Comparison of ENCODE assay signal across 24 mouse cellular contexts in the genomic region with DNA sequence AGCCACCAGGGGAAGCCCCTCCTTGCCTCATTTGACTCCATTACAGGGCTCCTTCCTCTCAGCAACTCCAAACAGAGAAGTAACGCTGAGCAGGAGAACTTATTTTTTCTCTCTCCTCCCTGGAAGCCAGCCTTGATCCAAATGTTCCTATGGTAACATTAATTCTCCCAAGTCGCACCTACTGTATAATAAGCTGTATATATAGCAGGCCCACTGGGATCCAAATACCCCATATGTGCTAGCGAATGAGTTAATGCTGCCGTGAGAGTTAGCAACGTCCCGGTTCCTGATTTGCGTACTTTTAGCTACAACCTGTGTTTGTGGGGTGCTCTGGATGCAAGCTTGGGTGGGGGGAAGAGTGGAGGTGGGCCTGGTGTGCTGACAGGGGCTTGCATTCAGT.
DNase-seq lines count a peak whose midpoint lies in the region; ATAC-seq and TF ChIP-seq lines count a peak whose summit lies in the region.
"Had no signal": no experiment of that assay in that cellular context is flagged by ENCODE, and none has a peak within 500 bp of the region (broad histone marks: within the 10 kb centered on the region; RNA-seq: fewer than 3 reads in every experiment).

No protein-coding gene starts in this region.

- no peaks in the 10 kb centered on the region for H3K9me3 ChIP-seq in forebrain, embryonic 14.5 days (replicated peaks; ENCODE audit: control insufficient read depth, low read length)
- no peaks in the 10 kb centered on the region; the same call in 1 of the 2 replicates for H3K9me3 ChIP-seq in forebrain, embryonic 11.5 days (ENCODE audit: control insufficient read depth, low read length)
- H3K9me3 ChIP-seq: heart, embryonic 10.5 days; stomach, embryonic 15.5 days had no signal

- ATAC-seq in forebrain, embryonic 14.5 days, result no peak
- ATAC-seq in forebrain, embryonic 11.5 days (replicated peaks; ENCODE audit: low FRiP score), result no peak
- ATAC-seq: activated CD4-positive, CD25-positive, alpha-beta regulatory T cell, adult 4 months had no signal

- H3K4me1 ChIP-seq in forebrain, embryonic 14.5 days (ENCODE audit: control insufficient read depth, insufficient read depth, low read length), result no peaks in the 10 kb centered on the region
- H3K4me1 ChIP-seq in forebrain, embryonic 11.5 days (replicated peaks; ENCODE audit: control insufficient read depth, insufficient read depth, low read length), result no peaks in the 10 kb centered on the region
- H3K4me1 ChIP-seq: heart, embryonic 10.5 days; liver, embryonic 13.5 days had no signal

- no peak overlapping the region for H3K4me2 ChIP-seq in forebrain, embryonic 14.5 days (ENCODE audit: low read length)
- H3K4me2 ChIP-seq in forebrain, embryonic 11.5 days (ENCODE audit: low read depth, low read length, severe bottlenecking), result no peak overlapping the region
- H3K4me2 ChIP-seq: hindbrain, embryonic 14.5 days; liver, embryonic 13.5 days; midbrain, embryonic 11.5 days; stomach, embryonic 15.5 days had no signal

- H3K4me3 ChIP-seq in forebrain, embryonic 14.5 days (ENCODE audit: low read depth, low read length), result no peak overlapping the region
- H3K4me3 ChIP-seq in forebrain, embryonic 11.5 days (ENCODE audit: low read depth, low read length), result no peak overlapping the region
- H3K4me3 ChIP-seq in left cerebral cortex, adult 2 months, result no peak overlapping the region
- H3K4me3 ChIP-seq: heart, embryonic 10.5 days; layer of hippocampus, adult 2 months; liver, embryonic 13.5 days; stomach, embryonic 15.5 days had no signal

- H3K9ac ChIP-seq in forebrain, embryonic 14.5 days (ENCODE audit: low read length), result no peak overlapping the region
- no peak overlapping the region for H3K9ac ChIP-seq in forebrain, embryonic 11.5 days (ENCODE audit: low read length)
- H3K9ac ChIP-seq: hindbrain, embryonic 14.5 days; liver, embryonic 13.5 days; stomach, embryonic 15.5 days had no signal

- peak; percentile 13 for DNase-seq in forebrain, embryonic 14.5 days (ENCODE audit: low spot score)
- no peak for DNase-seq in forebrain, embryonic 11.5 days (ENCODE audit: low spot score)
- DNase-seq in left cerebral cortex, adult 2 months (ENCODE audit: extremely low spot score in 1 of 2, low spot score in 2 of 2), result no peak
- no peak for DNase-seq in left cerebral cortex, postnatal 4 days
- peak; percentile 22 for DNase-seq in brain, embryonic 18.5 days (ENCODE audit: low read depth, low spot score)
- DNase-seq in right cerebral cortex, postnatal 25 days, result peak; percentile 35
- no peak for DNase-seq in gastrocnemius, postnatal 14 days
- DNase-seq: adrenal gland, adult 8-10 months; cerebellum, adult 8-10 months; cerebellum, postnatal 36 days; heart, postnatal 4 days; kidney, adult 8-10 months; kidney, postnatal 14 days; liver, embryonic 13.5 days; lung, adult 2 months; lung, postnatal 14 days; thymus, adult 18-20 months; thymus, postnatal 36 days had no signal

- no peak overlapping the region for H3K27ac ChIP-seq in forebrain, embryonic 14.5 days (ENCODE audit: low read depth, low read length)
- no peak overlapping the region for H3K27ac ChIP-seq in forebrain, embryonic 11.5 days (ENCODE audit: low read depth, low read length)
- H3K27ac ChIP-seq in left cerebral cortex, adult 2 months, result peak overlapping the region; percentile 62; the same call in 1 of the 2 replicates
- H3K27ac ChIP-seq: heart, embryonic 10.5 days; hindbrain, embryonic 14.5 days; layer of hippocampus, adult 2 months; liver, embryonic 13.5 days; stomach, embryonic 15.5 days had no signal

- no peak for TF ChIP-seq CTCF in left cerebral cortex, adult 2 months (IDR thresholded peaks at IDR 0.05)

- H3K36me3 ChIP-seq in forebrain, embryonic 14.5 days (ENCODE audit: control insufficient read depth, insufficient read depth, low read length), result no peaks in the 10 kb centered on the region
- no peaks in the 10 kb centered on the region for H3K36me3 ChIP-seq in forebrain, embryonic 11.5 days (ENCODE audit: control insufficient read depth, insufficient read depth, low read length)
- H3K36me3 ChIP-seq: heart, embryonic 10.5 days; liver, embryonic 13.5 days; stomach, embryonic 15.5 days had no signal

- no peaks in the 10 kb centered on the region for H3K27me3 ChIP-seq in forebrain, embryonic 14.5 days (replicated peaks; ENCODE audit: control insufficient read depth, insufficient read depth, low read length)
- no peaks in the 10 kb centered on the region for H3K27me3 ChIP-seq in forebrain, embryonic 11.5 days (ENCODE audit: control insufficient read depth, insufficient read depth, low read length)
- H3K27me3 ChIP-seq: liver, embryonic 13.5 days; stomach, embryonic 15.5 days had no signal

- 84% methylated on average over 7 of the region's 7 CpGs for WGBS in forebrain, embryonic 14.5 days
- WGBS in forebrain, embryonic 11.5 days, result 84% methylated on average over 7 of the region's 7 CpGs

- intact Hi-C loops in left cerebral cortex, adult 2 months (cut with DNase I), result loop anchor here (2.0 kb wide), 1 partner anchor 1469 kb away; no protein-coding TSS in a partner anchor
- intact Hi-C loops in left cerebral cortex, postnatal 4 days (cut with DNase I), result no loop called here
- intact Hi-C loops in gastrocnemius, postnatal 14 days (cut with DNase I; ENCODE audit: low total_unique reads), result no loop called here

Comparison
In these comparisons a context has a peak if more than half of its experiments do, and no peak if none do; other contexts are left out.
1. DNase-seq: peak in forebrain, embryonic 14.5 days (single experiment), brain, embryonic 18.5 days (single experiment) and right cerebral cortex, postnatal 25 days (single experiment); none in forebrain, embryonic 11.5 days (single experiment), left cerebral cortex, adult 2 months (0 of 2), left cerebral cortex, postnatal 4 days (single experiment) and gastrocnemius, postnatal 14 days (single experiment).